Mouse (Mus musculus): ENCODE data around the gene Olfr789. TPM values are rescaled to one million over a fixed set of nuclear protein-coding genes. Genes with fewer than 3 reads are reported as not detected.

Olfr789 gene
- total and polyA plus RNA-seq, 3 experiments = not detected

GRCm38 (mm10) chr10:129490101-129490500, 5.5 kb downstream of the Olfr789 start:
- H3K9ac ChIP-seq (ENCODE audit: insufficient read depth, low read depth) = no peak overlapping the region
- dilution Hi-C loops (cut with MboI; ENCODE audit: extremely low pct_ligation_motif_present, extremely low pct_unique_long_range_greater_than_20kb, low sequenced_read_pairs) = no loop called here
- no peaks in the 10 kb centered on the region for H3K9me3 ChIP-seq (replicated peaks; ENCODE audit: low read length)
- no peaks in the 10 kb centered on the region for H3K4me1 ChIP-seq (ENCODE audit: control insufficient read depth in 1 of 2, insufficient read depth in 2 of 2)
- H3K4me3 ChIP-seq (replicated peaks in 1 of 3; ENCODE audit: low read depth in 2 of 3, low read length in 2 of 3, poor library complexity in 1 of 3) = no peak overlapping the region
- H3K36me3 ChIP-seq (replicated peaks in 1 of 2; ENCODE audit: control insufficient read depth in 1 of 2, insufficient read depth in 1 of 2, low read length in 1 of 2) = no peaks in the 10 kb centered on the region
- in situ Hi-C loops (cut with MboI; ENCODE audit: low pct_ligation_motif_present, low pct_unique_long_range_greater_than_20kb, low sequenced_read_pairs) = no loop called here
- H3K4me2 ChIP-seq (ENCODE audit: insufficient read depth, low read depth, poor library complexity, severe bottlenecking) = no peak overlapping the region
- TF ChIP-seq RAD21 (IDR thresholded peaks at IDR 0.05; ENCODE audit: low read depth, low read length) (no peak), SIN3A (IDR thresholded peaks at IDR 0.05; ENCODE audit: low read length) (no peak), MAFK (IDR thresholded peaks at IDR 0.05; ENCODE audit: insufficient replicate concordance, low read length) (no peak), ZC3H11A (IDR thresholded peaks at IDR 0.05; ENCODE audit: low read depth, low read length) (no peak), USF1 (IDR thresholded peaks at IDR 0.05; ENCODE audit: low read depth, low read length) (no peak), MAX (IDR thresholded peaks at IDR 0.05; ENCODE audit: low read length) (no peak), IRF4 (IDR thresholded peaks at IDR 0.05; ENCODE audit: low read depth, low read length) (no peak), ZNF384 (IDR thresholded peaks at IDR 0.05; ENCODE audit: low read depth, low read length) (no peak), USF2 (conservative IDR thresholded peaks at IDR 0.05; ENCODE audit: low read depth, low read length) (no peak), CHD1 (IDR thresholded peaks at IDR 0.05; ENCODE audit: low read depth, low read length) (no peak), MYC (IDR thresholded peaks at IDR 0.05; ENCODE audit: low read depth, low read length) (no peak), CHD2 (IDR thresholded peaks at IDR 0.05; ENCODE audit: low read length) (no peak), MXI1 (IDR thresholded peaks at IDR 0.05; ENCODE audit: low read depth, low read length) (no peak), POLR2A (IDR thresholded peaks at IDR 0.05; ENCODE audit: low read depth, low read length) (no peak), HCFC1 (IDR thresholded peaks at IDR 0.05; ENCODE audit: low read depth, low read length) (no peak), ZMIZ1 (IDR thresholded peaks at IDR 0.05; ENCODE audit: low read depth, low read length) (no peak), TCF12 (IDR thresholded peaks at IDR 0.05; ENCODE audit: low read depth, low read length) (no peak), CTCF (conservative IDR thresholded peaks at IDR 0.05 in 1 of 2, IDR thresholded peaks at IDR 0.05 in 1 of 2; ENCODE audit: low read depth in 2 of 2, low read length in 2 of 2) (no peak)
- no peak for DNase-seq (ENCODE audit: extremely low read depth)
- H3K27ac ChIP-seq (ENCODE audit: insufficient read depth, low read depth) = no peak overlapping the region
- no peaks in the 10 kb centered on the region for H3K79me2 ChIP-seq (replicated peaks; ENCODE audit: control insufficient read depth, extremely low read depth, insufficient read depth, poor library complexity, severe bottlenecking)
- H3K27me3 ChIP-seq (replicated peaks) = no peaks in the 10 kb centered on the region

- dilution Hi-C loops (cut with MboI; ENCODE audit: extremely low pct_ligation_motif_present, extremely low pct_unique_long_range_greater_than_20kb, low sequenced_read_pairs) = no loop called here
- in situ Hi-C loops (cut with MboI; ENCODE audit: low pct_ligation_motif_present, low pct_unique_long_range_greater_than_20kb, low sequenced_read_pairs) = no loop called here
- H3K36me3 ChIP-seq (replicated peaks in 1 of 2; ENCODE audit: control insufficient read depth in 1 of 2, insufficient read depth in 1 of 2, low read length in 1 of 2) = no peaks in the 10 kb centered on the region
Observed at GRCm38 (mm10) chr10:129498192-129498591, 13.6 kb downstream of the Olfr789 start, which contains the start of gene Olfr790. TSS of gene Olfr790 (plus strand) at chr10:129498492.

More at GRCm38 (mm10) chr10:129498192-129498591, 13.6 kb downstream of the Olfr789 start, which contains the start of gene Olfr790:
- no peaks in the 10 kb centered on the region for H3K9me3 ChIP-seq (replicated peaks; ENCODE audit: low read length)
- H3K4me1 ChIP-seq (ENCODE audit: control insufficient read depth in 1 of 2, insufficient read depth in 2 of 2) = no peaks in the 10 kb centered on the region
- no peak within 1 kb of the TSS for H3K9ac ChIP-seq (ENCODE audit: insufficient read depth, low read depth)
- H3K27ac ChIP-seq (ENCODE audit: insufficient read depth, low read depth) = no peak within 1 kb of the TSS
- no peaks in the 10 kb centered on the region for H3K79me2 ChIP-seq (replicated peaks; ENCODE audit: control insufficient read depth, extremely low read depth, insufficient read depth, poor library complexity, severe bottlenecking)
- DNase-seq (ENCODE audit: extremely low read depth) = no peak
- H3K4me3 ChIP-seq (replicated peaks in 1 of 3; ENCODE audit: low read depth in 2 of 3, low read length in 2 of 3, poor library complexity in 1 of 3) = no peak within 1 kb of the TSS
- no peaks in the 10 kb centered on the region for H3K27me3 ChIP-seq (replicated peaks)
- no peak within 1 kb of the TSS for H3K4me2 ChIP-seq (ENCODE audit: insufficient read depth, low read depth, poor library complexity, severe bottlenecking)
- TF ChIP-seq PAX5 (IDR thresholded peaks at IDR 0.05; ENCODE audit: low read length) (no peak), NELFE (IDR thresholded peaks at IDR 0.05; ENCODE audit: low read depth, low read length) (no peak), CHD1 (IDR thresholded peaks at IDR 0.05; ENCODE audit: low read depth, low read length) (no peak), JUND (conservative IDR thresholded peaks at IDR 0.05; ENCODE audit: low read depth, low read length) (no peak), JUN (IDR thresholded peaks at IDR 0.05; ENCODE audit: insufficient read depth, low read depth, low read length) (no peak), ELF1 (IDR thresholded peaks at IDR 0.05; ENCODE audit: low read depth, low read length) (no peak)
